Mouse (Mus musculus) heart, adult 2 months (tissue): ENCODE data around the gene Ip6k3. TPM values are rescaled to one million over a fixed set of nuclear protein-coding genes. Genes with fewer than 3 reads are reported as not detected.

Experiments
- DNase-seq, 2 experiments: peaks; one replicate each; pipeline ENCODE4 v3.0.0; 2021
- H3K27ac ChIP-seq: fragments of 200-600 bp; 2 replicates; pipeline ENCODE4 v1.8.1; 2022
- H3K27me3 ChIP-seq: fragments of 200-500 bp; 2 replicates; pipeline ENCODE4 v1.6.1; 2012; ENCODE audit warnings: mild to moderate bottlenecking, low read length, inconsistent platforms, mixed read lengths; ENCODE audit not compliant: control insufficient read depth, insufficient read depth
- H3K36me3 ChIP-seq: fragments of 200-500 bp; 2 replicates; pipeline ENCODE4 v1.6.1; 2012; ENCODE audit warnings: low read length, inconsistent platforms; ENCODE audit not compliant: control insufficient read depth, insufficient read depth
- H3K4me1 ChIP-seq: fragments of 200-500 bp; 2 replicates; pipeline ENCODE4 v1.6.1; 2011; ENCODE audit warnings: low read length; ENCODE audit not compliant: control insufficient read depth, insufficient read depth
- H3K4me3 ChIP-seq: fragments of 200-600 bp; 2 replicates; pipeline ENCODE4 v1.8.1; 2022
- H3K79me2 ChIP-seq: fragments of 200-500 bp; replicated peaks from 2 replicates; pipeline ENCODE4 v1.6.1; 2012; ENCODE audit warnings: mild to moderate bottlenecking, inconsistent platforms, low read length, moderate library complexity, mixed read lengths; ENCODE audit not compliant: control insufficient read depth, insufficient read depth
- H3K9ac ChIP-seq: fragments of 200-500 bp; 2 replicates; pipeline ENCODE4 v1.6.1; 2012; ENCODE audit warnings: low read depth, mild to moderate bottlenecking, control low read depth, inconsistent platforms, low read length, mixed read lengths
- CTCF ChIP-seq: fragments of 200-600 bp; IDR thresholded peaks from 2 replicates; pipeline ENCODE4 v1.8.1; 2022; ENCODE audit warnings: antibody characterized with exemption, mild to moderate bottlenecking, moderate library complexity
- EP300 ChIP-seq: fragments of 200-500 bp; IDR thresholded peaks from 2 replicates; pipeline ENCODE4 v1.6.1; 2011; ENCODE audit warnings: low read depth, low read length, control low read depth; ENCODE audit not compliant: insufficient read depth
- POLR2A ChIP-seq: fragments of 200-500 bp; IDR thresholded peaks from 2 replicates; pipeline ENCODE4 v1.6.1; 2011; ENCODE audit warnings: mild to moderate bottlenecking, low read depth, low read length, control low read depth; ENCODE audit not compliant: insufficient read depth
- WGBS: fragments of 180-500 bp; shearing (Covaris S2); methylation state at CpG from one replicate; pipeline ENCODE4 v1.1.7; 2018; 5-methylcytosine and 5-hydroxymethylcytosine counted together
- intact Hi-C: fragments of 180-260 bp; cut with DNase I; formaldehyde crosslinking; loops from one replicate; pipeline ENCODE4 v1.15.1; 2025
- polyA plus RNA-seq: library from polyadenylated mRNA; depleted of rRNA; stranded (reverse); fragments of >200 nt; gene quantifications from 2 replicates; pipeline ENCODE4 v1.2.3, GENCODE M21; 2012
- total RNA-seq, 2 experiments: library from RNA; stranded (reverse); gene quantifications; 2 replicates each; pipeline ENCODE4 v1.2.3; 2021

The Ip6k3 gene
- total and polyA plus RNA-seq, 3 experiments = 4.1 to 10.1 (median 5.6) TPM

- Histone ChIP-seq H3K79me2 (no peaks in the 10 kb centered on the region), H3K27me3 (no peaks in the 10 kb centered on the region), H3K27ac (no peak overlapping the region), H3K4me3 (no peak overlapping the region), H3K9ac (no peak overlapping the region), H3K4me1 (no peaks in the 10 kb centered on the region), H3K36me3 (no peaks in the 10 kb centered on the region)
- no peak for TF ChIP-seq POLR2A
- TF ChIP-seq EP300 = no peak
- no peak for TF ChIP-seq CTCF
- intact Hi-C loops = no loop called here
- 92% methylated on average over 17 of the region's 17 CpGs for WGBS
- DNase-seq = no peak
These were observed 11.0 kb upstream of the Ip6k3 start for GRCm38 (mm10) chr17:27178427-27179177.

GRCm38 (mm10) chr17:27178019-27178418, 10.4 kb upstream of the Ip6k3 start:
- no peaks in the 10 kb centered on the region for H3K27me3 ChIP-seq
- WGBS = 85% methylated on average over 9 of the region's 9 CpGs
- H3K36me3 ChIP-seq = no peaks in the 10 kb centered on the region
- TF ChIP-seq POLR2A (no peak), CTCF (no peak), EP300 (no peak)
- DNase-seq = no peak
- H3K4me1 ChIP-seq = no peaks in the 10 kb centered on the region
- H3K4me3 ChIP-seq = no peak overlapping the region
- H3K79me2 ChIP-seq = no peaks in the 10 kb centered on the region
- H3K27ac ChIP-seq = no peak overlapping the region
- intact Hi-C loops = no loop called here
- no peak overlapping the region for H3K9ac ChIP-seq

GRCm38 (mm10) chr17:27176754-27177153, 9.2 kb upstream of the Ip6k3 start:
- no peaks in the 10 kb centered on the region for H3K36me3 ChIP-seq
- no peaks in the 10 kb centered on the region for H3K79me2 ChIP-seq
- no peaks in the 10 kb centered on the region for H3K27me3 ChIP-seq
- intact Hi-C loops = no loop called here
- no peak overlapping the region for H3K27ac ChIP-seq
- H3K4me1 ChIP-seq = no peaks in the 10 kb centered on the region
- H3K9ac ChIP-seq = no peak overlapping the region
- no peak for DNase-seq
- no peak overlapping the region for H3K4me3 ChIP-seq
- 92% methylated on average over 4 of the region's 4 CpGs for WGBS
- TF ChIP-seq EP300 (no peak), CTCF (no peak), POLR2A (no peak)

GRCm38 (mm10) chr17:27176287-27176686, 8.7 kb upstream of the Ip6k3 start:
- Histone ChIP-seq H3K27ac (no peak overlapping the region), H3K27me3 (no peaks in the 10 kb centered on the region), H3K4me3 (no peak overlapping the region), H3K9ac (no peak overlapping the region), H3K4me1 (no peaks in the 10 kb centered on the region), H3K79me2 (no peaks in the 10 kb centered on the region), H3K36me3 (no peaks in the 10 kb centered on the region)
- DNase-seq = no peak
- WGBS = 58% methylated on average over 3 of the region's 3 CpGs
- TF ChIP-seq POLR2A (no peak), EP300 (no peak), CTCF (no peak)
- intact Hi-C loops = no loop called here

- Histone ChIP-seq H3K4me3 (no peak overlapping the region), H3K27me3 (no peaks in the 10 kb centered on the region), H3K79me2 (no peaks in the 10 kb centered on the region), H3K36me3 (no peaks in the 10 kb centered on the region), H3K4me1 (peaks cover 2% of the 10 kb centered on the region; the same call in 1 of the 2 replicates), H3K27ac (no peak overlapping the region), H3K9ac (no peak overlapping the region)
- WGBS = 54% methylated on average over 14 of the region's 14 CpGs
- TF ChIP-seq CTCF (no peak), EP300 (no peak), POLR2A (no peak)
- no peak for DNase-seq
- intact Hi-C loops = no loop called here
These were observed 7.7 kb upstream of the Ip6k3 start for GRCm38 (mm10) chr17:27175196-27175874.

GRCm38 (mm10) chr17:27173715-27174114, 6.1 kb upstream of the Ip6k3 start:
- Histone ChIP-seq H3K27ac (no peak overlapping the region), H3K9ac (no peak overlapping the region), H3K4me3 (no peak overlapping the region), H3K36me3 (no peaks in the 10 kb centered on the region), H3K27me3 (no peaks in the 10 kb centered on the region), H3K79me2 (no peaks in the 10 kb centered on the region), H3K4me1 (peaks cover 3% of the 10 kb centered on the region; the same call in 1 of the 2 replicates)
- 58% methylated on average over 3 of the region's 3 CpGs for WGBS
- intact Hi-C loops = no loop called here
- DNase-seq = no peak
- TF ChIP-seq EP300 (no peak), POLR2A (no peak)
